Mouse (Mus musculus): Measurements from ENCODE around the gene Tm4sf1. TPM values are rescaled to one million over a fixed set of nuclear protein-coding genes. Genes with fewer than 3 reads are reported as not detected.

Gene Tm4sf1
- 119 and 157 TPM in 2 replicates for polyA plus RNA-seq (2012; rRNA removed)

DNA sequence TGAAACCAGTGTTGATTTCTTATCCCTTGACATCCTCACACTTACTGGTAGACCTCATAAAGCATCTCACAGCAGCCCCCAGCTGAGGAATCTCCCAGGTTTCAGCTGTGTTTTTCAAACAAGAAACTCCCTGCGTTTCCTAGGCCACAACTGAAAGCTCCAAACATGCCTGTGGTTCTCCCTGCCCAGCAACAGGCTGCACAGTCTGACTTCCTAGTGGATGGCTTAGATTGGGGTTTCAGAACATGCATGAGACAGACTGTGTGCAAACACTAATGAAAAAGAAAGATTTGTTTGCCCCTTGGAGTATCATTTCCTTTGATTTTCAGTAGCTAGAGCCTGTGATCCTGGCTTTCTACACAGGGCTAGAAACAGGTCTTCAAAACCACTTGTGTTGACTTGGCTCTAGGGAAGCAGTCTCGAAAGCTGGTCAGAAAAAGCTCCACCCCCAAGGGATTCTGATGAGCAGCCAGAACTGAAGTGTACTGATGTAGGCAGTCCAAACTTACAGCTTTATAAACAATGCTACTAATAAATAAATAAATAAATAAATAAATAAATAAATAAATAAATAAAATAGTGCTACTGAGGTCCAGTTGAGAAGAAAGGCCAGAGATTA, at the start of gene Tm4sf1:
TSS of gene Tm4sf1 (minus strand) at position 68 of the 619 bp plus-strand sequence.
- WGBS: 75% methylated on average over 2 of the region's 2 CpGs
- Histone ChIP-seq H3K27me3 (replicated peaks; ENCODE audit: control insufficient read depth, insufficient read depth, low read length) (no peaks in the 10 kb centered on the region), H3K36me3 (ENCODE audit: control insufficient read depth, insufficient read depth, low read length) (no peaks in the 10 kb centered on the region), H3K4me1 (ENCODE audit: control insufficient read depth, insufficient read depth, low read length) (0 out of 2 replicates have a peak, but pooled peaks cover 3% of the 10 kb centered on the region), H3K27ac (ENCODE audit: insufficient read depth, low read depth, low read length) (no peak within 1 kb of the TSS), H3K4me3 (ENCODE audit: insufficient read depth, low read depth, low read length) (no peak within 1 kb of the TSS)
- TF ChIP-seq CTCF (conservative IDR thresholded peaks at IDR 0.05; ENCODE audit: insufficient read depth, insufficient read length, low read depth, low read length): no peak
- TF ChIP-seq POLR2A (IDR thresholded peaks at IDR 0.05; ENCODE audit: low read depth, low read length): no peak
- DNase-seq: no peak

DNA sequence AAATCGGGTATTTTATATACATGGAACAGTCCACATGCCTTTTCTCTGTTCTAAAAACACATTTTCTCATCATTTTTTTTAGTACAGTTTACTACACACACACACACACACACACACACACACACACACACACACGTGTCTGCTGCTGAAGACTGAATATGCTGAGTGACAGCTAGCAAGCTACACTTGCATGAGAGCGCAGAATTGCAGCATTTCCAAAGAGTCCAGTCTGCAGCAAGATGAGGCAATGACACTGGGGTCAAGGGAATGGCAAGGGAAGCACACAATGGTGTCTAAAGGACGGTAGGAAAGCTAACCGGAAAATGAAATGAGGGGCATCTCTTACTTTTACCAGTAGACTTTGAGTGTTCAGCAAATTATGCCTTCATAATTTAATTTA, 43.0 kb upstream of the Tm4sf1 start:
- Histone ChIP-seq H3K27ac (ENCODE audit: insufficient read depth, low read depth, low read length) (no peak overlapping the region), H3K4me3 (ENCODE audit: insufficient read depth, low read depth, low read length) (no peak overlapping the region), H3K4me1 (ENCODE audit: control insufficient read depth, insufficient read depth, low read length) (no peaks in the 10 kb centered on the region), H3K36me3 (ENCODE audit: control insufficient read depth, insufficient read depth, low read length) (no peaks in the 10 kb centered on the region), H3K27me3 (replicated peaks; ENCODE audit: control insufficient read depth, insufficient read depth, low read length) (no peaks in the 10 kb centered on the region)
- no peak for DNase-seq
- TF ChIP-seq CTCF (conservative IDR thresholded peaks at IDR 0.05; ENCODE audit: insufficient read depth, insufficient read length, low read depth, low read length): no peak
- no peak for TF ChIP-seq POLR2A (IDR thresholded peaks at IDR 0.05; ENCODE audit: low read depth, low read length)
- WGBS: 88% methylated on average over 5 of the region's 5 CpGs

DNA sequence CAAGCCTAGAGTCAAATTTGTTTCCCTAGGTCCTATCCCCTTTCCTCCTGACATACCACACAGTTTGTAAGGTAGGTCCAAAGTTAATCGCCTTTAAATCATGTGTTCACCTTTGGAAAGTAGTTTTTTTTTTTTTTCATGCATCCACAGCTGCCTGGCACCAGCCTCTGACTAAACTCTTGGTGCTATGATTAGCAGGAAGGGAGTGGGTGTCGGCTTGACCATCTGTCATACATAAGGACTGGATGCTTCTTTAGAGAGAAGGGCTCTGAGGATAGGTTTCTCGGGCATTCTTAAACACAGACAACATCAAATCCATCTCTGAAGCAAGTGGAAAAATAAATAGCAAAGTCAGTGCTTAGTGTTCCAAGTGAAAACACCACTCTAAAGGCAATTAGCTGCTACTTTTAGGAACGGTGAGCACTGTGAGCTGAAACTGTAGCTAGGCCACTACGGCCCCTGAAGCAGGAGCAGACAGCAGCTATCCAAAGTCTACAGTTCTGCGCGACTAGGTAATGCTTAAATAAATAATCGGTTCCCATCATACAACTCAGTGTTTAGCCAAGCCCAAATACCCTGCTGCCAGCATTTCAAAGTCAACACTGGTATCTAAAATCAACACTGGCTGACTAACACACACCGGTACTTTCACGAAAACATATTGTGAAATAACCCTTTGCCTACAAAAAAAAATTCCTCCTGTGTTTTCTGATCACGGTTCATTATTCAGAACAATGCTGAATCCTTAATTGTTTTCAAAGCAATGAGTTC, 42.2 kb upstream of the Tm4sf1 start:
- Histone ChIP-seq H3K36me3 (ENCODE audit: control insufficient read depth, insufficient read depth, low read length) (no peaks in the 10 kb centered on the region), H3K27me3 (replicated peaks; ENCODE audit: control insufficient read depth, insufficient read depth, low read length) (no peaks in the 10 kb centered on the region), H3K4me1 (ENCODE audit: control insufficient read depth, insufficient read depth, low read length) (no peaks in the 10 kb centered on the region), H3K4me3 (ENCODE audit: insufficient read depth, low read depth, low read length) (no peak overlapping the region), H3K27ac (ENCODE audit: insufficient read depth, low read depth, low read length) (no peak overlapping the region)
- TF ChIP-seq CTCF (conservative IDR thresholded peaks at IDR 0.05; ENCODE audit: insufficient read depth, insufficient read length, low read depth, low read length): no peak
- no peak for TF ChIP-seq POLR2A (IDR thresholded peaks at IDR 0.05; ENCODE audit: low read depth, low read length)
- DNase-seq: no peak
- WGBS: 55% methylated on average over 11 of the region's 11 CpGs

DNA sequence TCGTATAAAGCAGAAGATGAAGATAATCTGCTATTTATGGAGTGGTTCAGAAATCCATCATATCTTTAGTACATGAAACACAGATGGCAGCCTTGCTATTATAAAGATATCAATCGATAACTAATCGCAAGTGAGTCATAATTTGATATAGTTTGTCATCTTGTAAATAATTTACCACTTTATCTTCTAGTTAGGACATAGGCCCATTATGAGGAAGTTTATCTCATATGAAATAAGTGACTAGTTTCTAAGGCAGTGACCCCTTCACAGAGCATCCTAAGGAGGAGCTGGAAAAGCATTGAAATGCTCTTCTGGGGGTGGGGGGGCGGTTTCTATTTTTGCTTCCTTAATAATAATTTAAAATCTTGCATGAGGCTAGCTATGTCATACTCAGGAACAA, 41.2 kb upstream of the Tm4sf1 start:
- no peak overlapping the region for H3K4me3 ChIP-seq (ENCODE audit: insufficient read depth, low read depth, low read length)
- H3K36me3 ChIP-seq (ENCODE audit: control insufficient read depth, insufficient read depth, low read length): no peaks in the 10 kb centered on the region
- TF ChIP-seq POLR2A (IDR thresholded peaks at IDR 0.05; ENCODE audit: low read depth, low read length): no peak
- TF ChIP-seq CTCF (conservative IDR thresholded peaks at IDR 0.05; ENCODE audit: insufficient read depth, insufficient read length, low read depth, low read length): no peak
- WGBS: 95% methylated on average over 4 of the region's 4 CpGs
- no peaks in the 10 kb centered on the region for H3K27me3 ChIP-seq (replicated peaks; ENCODE audit: control insufficient read depth, insufficient read depth, low read length)
- DNase-seq: no peak
- H3K4me1 ChIP-seq (ENCODE audit: control insufficient read depth, insufficient read depth, low read length): no peaks in the 10 kb centered on the region
- H3K27ac ChIP-seq (ENCODE audit: insufficient read depth, low read depth, low read length): no peak overlapping the region

DNA sequence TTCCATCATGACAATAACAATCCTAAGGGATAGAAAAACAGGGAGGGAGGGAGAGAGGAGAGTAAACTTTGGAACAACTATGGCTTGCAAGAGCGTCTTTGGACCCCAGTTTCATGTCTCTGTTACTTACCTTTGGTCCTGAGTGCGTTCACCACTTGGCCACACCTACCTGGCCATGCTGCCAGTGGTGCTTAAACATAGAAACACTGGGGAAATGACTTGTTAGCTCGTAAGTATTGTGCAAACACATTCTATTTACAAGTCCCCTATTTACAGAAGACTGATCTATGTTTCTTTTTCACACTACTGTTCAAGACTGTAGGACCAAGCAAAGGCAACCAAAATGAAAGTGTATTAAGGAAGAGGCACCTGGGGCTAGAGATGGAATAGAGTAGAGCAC, 39.5 kb upstream of the Tm4sf1 start:
- WGBS: 84% methylated on average over 3 of the region's 3 CpGs
- no peak overlapping the region for H3K4me3 ChIP-seq (ENCODE audit: insufficient read depth, low read depth, low read length)
- no peak overlapping the region for H3K27ac ChIP-seq (ENCODE audit: insufficient read depth, low read depth, low read length)
- H3K4me1 ChIP-seq (ENCODE audit: control insufficient read depth, insufficient read depth, low read length): no peaks in the 10 kb centered on the region
- TF ChIP-seq CTCF (conservative IDR thresholded peaks at IDR 0.05; ENCODE audit: insufficient read depth, insufficient read length, low read depth, low read length): no peak
- TF ChIP-seq POLR2A (IDR thresholded peaks at IDR 0.05; ENCODE audit: low read depth, low read length): no peak
- H3K36me3 ChIP-seq (ENCODE audit: control insufficient read depth, insufficient read depth, low read length): no peaks in the 10 kb centered on the region
- H3K27me3 ChIP-seq (replicated peaks; ENCODE audit: control insufficient read depth, insufficient read depth, low read length): no peaks in the 10 kb centered on the region
- no peak for DNase-seq

DNA sequence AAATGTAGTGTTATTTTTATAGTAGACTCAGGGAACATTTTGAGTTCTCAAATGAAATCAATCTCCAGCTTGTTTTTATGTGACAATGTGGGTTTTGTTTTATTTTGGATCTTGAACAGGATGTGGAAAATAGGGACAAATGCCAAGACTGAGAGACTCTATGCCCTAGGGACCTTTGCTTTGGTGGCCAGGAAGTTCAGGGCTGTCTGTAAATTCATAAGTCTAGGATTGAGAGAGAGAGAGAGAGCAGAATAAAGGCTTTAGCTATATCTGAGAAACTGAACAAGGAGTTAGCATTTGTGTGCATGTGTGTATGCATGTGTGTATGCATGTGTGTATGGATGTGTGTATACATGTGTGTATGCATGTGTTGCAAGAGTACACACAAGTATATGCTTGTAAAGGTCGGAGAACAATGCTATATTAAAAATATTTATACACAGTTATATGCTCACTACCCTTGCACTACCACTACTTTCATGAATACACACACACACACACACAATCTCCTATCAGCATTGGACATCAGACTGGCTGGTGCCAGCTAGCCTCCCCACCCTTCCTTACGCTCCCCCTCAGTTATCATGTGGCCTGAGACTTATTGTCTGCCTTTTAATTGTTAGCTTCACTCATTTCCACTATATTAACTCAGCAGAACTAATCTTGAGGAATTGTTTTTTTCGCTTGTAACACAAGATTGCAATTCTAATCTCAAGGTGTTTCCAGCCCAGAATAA, 33.5 kb upstream of the Tm4sf1 start:
- Histone ChIP-seq H3K27me3 (replicated peaks; ENCODE audit: control insufficient read depth, insufficient read depth, low read length) (no peaks in the 10 kb centered on the region), H3K4me3 (ENCODE audit: insufficient read depth, low read depth, low read length) (no peak overlapping the region), H3K27ac (ENCODE audit: insufficient read depth, low read depth, low read length) (peak overlapping the region; percentile 93), H3K36me3 (ENCODE audit: control insufficient read depth, insufficient read depth, low read length) (no peaks in the 10 kb centered on the region), H3K4me1 (ENCODE audit: control insufficient read depth, insufficient read depth, low read length) (no peaks in the 10 kb centered on the region)
- DNase-seq: peak; percentile 88
- 59% methylated on average over 3 of the region's 3 CpGs for WGBS
- TF ChIP-seq POLR2A (IDR thresholded peaks at IDR 0.05; ENCODE audit: low read depth, low read length): no peak
- no peak for TF ChIP-seq CTCF (conservative IDR thresholded peaks at IDR 0.05; ENCODE audit: insufficient read depth, insufficient read length, low read depth, low read length)

- H3K27me3 ChIP-seq (replicated peaks; ENCODE audit: control insufficient read depth, insufficient read depth, low read length): no peaks in the 10 kb centered on the region
- DNase-seq: peak; percentile 6
- no peak overlapping the region for H3K27ac ChIP-seq (ENCODE audit: insufficient read depth, low read depth, low read length)
- no peak overlapping the region for H3K4me3 ChIP-seq (ENCODE audit: insufficient read depth, low read depth, low read length)
- WGBS: 89% methylated on average over 6 of the region's 6 CpGs
- 0 out of 2 replicates have a peak, but pooled peaks have one; percentile 5 for TF ChIP-seq CTCF (conservative IDR thresholded peaks at IDR 0.05; ENCODE audit: insufficient read depth, insufficient read length, low read depth, low read length)
- TF ChIP-seq POLR2A (IDR thresholded peaks at IDR 0.05; ENCODE audit: low read depth, low read length): no peak
- no peaks in the 10 kb centered on the region for H3K4me1 ChIP-seq (ENCODE audit: control insufficient read depth, insufficient read depth, low read length)
- H3K36me3 ChIP-seq (ENCODE audit: control insufficient read depth, insufficient read depth, low read length): no peaks in the 10 kb centered on the region
Observed at GRCm38 (mm10) chr3:57327941-57328340, 26.2 kb upstream of the Tm4sf1 start.
